Mouse (Mus musculus): ENCODE data around the gene Mlst8. TPM values are rescaled to one million over a fixed set of nuclear protein-coding genes. Genes with fewer than 3 reads are reported as not detected.

Gene Mlst8
- total RNA-seq, 2 experiments from 2014 or later: 34.5 to 37.1 TPM

DNA sequence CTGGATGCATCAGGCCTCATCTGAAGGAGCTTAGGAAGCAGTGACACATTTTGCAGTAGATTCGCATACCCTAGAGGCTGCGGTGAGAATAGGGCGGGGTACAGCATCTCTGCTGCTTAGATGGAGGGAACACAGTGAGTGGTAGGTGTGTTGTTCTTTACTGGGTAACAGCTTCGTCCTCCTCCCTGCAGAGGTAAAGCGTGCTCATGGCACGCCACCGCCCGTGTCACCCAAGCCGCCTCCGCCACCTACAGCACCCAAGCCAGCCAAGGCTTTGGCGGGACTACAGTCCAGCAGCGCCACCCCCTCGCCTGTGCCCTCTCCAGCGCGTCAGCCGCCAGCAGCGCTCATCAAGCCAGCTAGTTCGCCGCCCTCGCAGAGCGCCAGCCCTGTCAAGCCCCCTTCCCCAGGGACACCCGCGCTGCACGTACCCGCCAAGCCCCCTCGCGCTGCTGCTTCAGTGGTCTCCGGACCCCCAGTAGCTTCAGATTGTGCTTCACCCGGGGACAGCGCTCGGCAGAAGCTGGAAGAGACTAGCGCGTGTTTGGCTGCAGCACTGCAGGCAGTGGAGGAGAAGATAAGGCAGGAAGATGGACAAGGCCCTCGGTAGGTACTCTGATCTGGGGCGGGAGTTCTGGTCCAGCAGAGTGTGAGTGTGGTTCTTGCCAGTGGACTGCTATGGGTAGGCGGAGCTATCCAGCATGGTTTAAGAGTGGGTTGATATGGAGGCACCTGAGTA, 27.6 kb upstream of the Mlst8 start:
- Histone ChIP-seq H3K4me3 (peak overlapping the region; percentile 14; the same call in 1 of the 2 replicates), H3K27ac (peak overlapping the region; percentile 88)
- DNase-seq (ENCODE audit: extremely low spot score in 1 of 2, low spot score in 2 of 2): peak; percentile 65 to 80
- TF ChIP-seq CTCF (IDR thresholded peaks at IDR 0.05): peak; percentile 28
- intact Hi-C loops (cut with DNase I): no loop called here

DNA sequence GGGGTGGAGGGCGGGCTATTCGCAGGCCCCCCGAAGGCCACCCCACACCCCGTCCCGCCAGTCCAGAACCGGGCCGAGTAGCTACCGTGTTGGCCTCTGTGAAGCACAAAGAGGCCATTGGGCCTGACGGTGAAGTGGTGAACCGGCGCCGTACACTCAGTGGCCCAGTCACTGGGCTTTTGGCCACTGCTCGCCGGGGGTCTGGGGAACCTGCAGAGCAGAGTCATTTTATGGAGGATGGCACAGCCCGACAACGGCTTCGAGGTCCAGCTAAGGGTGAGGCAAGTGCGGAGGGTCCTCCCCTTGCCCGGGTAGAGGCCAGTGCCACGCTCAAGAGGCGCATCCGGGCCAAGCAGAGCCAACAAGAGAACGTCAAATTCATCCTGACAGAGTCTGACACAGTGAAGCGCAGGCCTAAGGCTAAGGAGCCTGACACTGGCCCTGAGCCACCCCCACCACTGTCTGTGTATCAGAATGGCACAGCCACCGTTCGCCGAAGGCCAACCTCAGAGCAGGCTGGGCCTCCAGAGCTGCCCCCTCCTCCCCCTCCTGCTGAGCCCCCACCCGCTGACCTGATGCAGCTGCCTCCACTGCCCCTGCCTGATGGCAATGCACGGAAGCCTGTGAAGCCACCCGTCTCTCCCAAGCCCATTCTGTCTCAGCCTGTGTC, 26.5 kb upstream of the Mlst8 start:
- Histone ChIP-seq H3K27ac (peak overlapping the region; percentile 88), H3K4me3 (no peak overlapping the region)
- DNase-seq (ENCODE audit: extremely low spot score in 1 of 2, low spot score in 2 of 2): no peak
- no peak for TF ChIP-seq CTCF (IDR thresholded peaks at IDR 0.05)
- intact Hi-C loops (cut with DNase I): no loop called here

DNA sequence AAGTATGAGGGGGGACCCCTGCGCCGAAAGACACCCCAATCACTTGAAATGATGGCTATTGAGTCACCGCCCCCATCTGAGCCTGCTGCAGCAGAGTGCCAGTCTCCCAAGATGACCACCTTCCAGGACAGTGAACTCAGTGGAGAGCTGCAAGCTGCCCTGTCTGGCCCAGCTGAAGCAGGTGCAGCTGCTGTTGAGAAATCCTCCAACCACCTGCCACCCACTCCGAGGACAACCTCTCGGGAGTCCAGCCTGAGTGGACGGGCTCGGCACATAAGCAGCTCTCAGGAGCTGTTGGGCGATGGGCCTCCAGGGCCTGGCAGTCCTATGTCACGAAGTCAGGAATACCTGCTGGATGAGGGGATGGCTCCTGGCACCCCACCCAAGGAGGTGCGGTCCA, 25.2 kb upstream of the Mlst8 start:
- no peak for TF ChIP-seq CTCF (IDR thresholded peaks at IDR 0.05)
- intact Hi-C loops (cut with DNase I): no loop called here
- DNase-seq (ENCODE audit: extremely low spot score in 1 of 2, low spot score in 2 of 2): no peak
- Histone ChIP-seq H3K27ac (peak overlapping the region; percentile 88; the same call in 1 of the 2 replicates), H3K4me3 (no peak overlapping the region)

DNA sequence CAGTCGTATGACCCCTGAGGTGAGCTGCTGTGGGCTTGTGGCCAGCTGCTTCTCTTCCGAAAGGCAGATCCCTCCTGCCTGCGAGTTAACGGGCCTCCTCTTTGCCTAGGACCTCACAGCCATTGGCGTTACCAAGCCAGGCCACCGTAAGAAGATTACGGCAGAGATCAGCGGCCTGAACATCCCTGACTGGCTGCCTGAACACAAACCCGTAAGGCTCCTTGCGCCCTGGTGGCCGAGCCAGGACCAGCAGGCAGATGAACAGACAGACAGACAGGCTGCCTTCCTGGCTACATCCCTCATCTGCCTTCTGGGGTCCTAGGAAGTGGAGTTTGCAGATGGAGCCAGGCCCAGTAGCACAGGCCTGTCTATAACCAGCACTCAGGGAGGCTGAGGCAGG, 23.3 kb upstream of the Mlst8 start:
- Histone ChIP-seq H3K27ac (no peak overlapping the region), H3K4me3 (no peak overlapping the region)
- no peak for DNase-seq (ENCODE audit: extremely low spot score in 1 of 2, low spot score in 2 of 2)
- TF ChIP-seq CTCF (IDR thresholded peaks at IDR 0.05): peak; percentile 8; the same call in 1 of the 2 replicates
- intact Hi-C loops (cut with DNase I): no loop called here

DNA sequence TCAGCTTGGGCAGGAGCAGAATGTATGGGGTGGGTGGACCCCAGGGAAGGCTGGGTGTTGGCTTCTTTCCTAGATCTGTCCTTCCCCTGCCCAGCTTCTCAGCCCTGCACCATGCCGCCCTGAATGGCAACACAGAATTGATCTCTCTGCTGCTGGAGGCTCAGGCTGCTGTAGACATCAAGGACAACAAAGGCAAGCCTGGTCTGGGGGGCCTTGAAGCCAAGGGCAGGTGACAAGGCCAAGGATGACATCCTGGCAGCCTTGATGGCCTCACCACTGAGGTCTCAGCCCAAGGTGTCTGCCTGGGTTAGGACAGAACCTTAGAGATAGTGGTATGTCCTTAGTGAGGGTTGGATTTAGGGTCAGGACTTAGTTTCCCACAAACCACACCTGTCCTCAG, 17.1 kb upstream of the Mlst8 start:
- no peak overlapping the region for H3K4me3 ChIP-seq
- DNase-seq (ENCODE audit: extremely low spot score in 1 of 2, low spot score in 2 of 2): no peak
- peak overlapping the region; percentile 70 for H3K27ac ChIP-seq
- TF ChIP-seq CTCF (IDR thresholded peaks at IDR 0.05): no peak
- intact Hi-C loops (cut with DNase I): no loop called here

DNA sequence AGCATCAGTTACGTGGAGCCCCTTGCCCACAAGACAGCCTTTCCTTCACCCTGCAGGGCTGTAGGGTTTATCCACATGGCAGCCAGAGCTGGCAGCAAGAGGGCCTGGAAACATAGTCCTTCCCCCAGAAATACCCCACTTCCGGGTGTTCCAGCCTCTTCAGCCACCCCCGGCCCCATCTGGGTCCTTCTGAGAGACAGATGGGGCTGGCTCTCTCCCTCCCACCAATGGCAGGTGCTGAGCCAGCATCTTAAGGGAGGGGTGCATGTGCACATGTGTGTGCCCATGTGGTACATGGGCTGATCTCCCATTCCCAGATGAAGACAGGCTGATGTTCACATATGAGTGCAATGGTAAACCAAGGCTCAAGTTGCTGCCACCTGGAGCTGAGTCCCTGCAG, 16.6 kb upstream of the Mlst8 start:
- Histone ChIP-seq H3K27ac (peak overlapping the region; percentile 70), H3K4me3 (no peak overlapping the region)
- intact Hi-C loops (cut with DNase I): no loop called here
- TF ChIP-seq CTCF (IDR thresholded peaks at IDR 0.05): no peak
- peak in 1 of 2 experiments; percentile 78 for DNase-seq (ENCODE audit: extremely low spot score in 1 of 2, low spot score in 2 of 2)

DNA sequence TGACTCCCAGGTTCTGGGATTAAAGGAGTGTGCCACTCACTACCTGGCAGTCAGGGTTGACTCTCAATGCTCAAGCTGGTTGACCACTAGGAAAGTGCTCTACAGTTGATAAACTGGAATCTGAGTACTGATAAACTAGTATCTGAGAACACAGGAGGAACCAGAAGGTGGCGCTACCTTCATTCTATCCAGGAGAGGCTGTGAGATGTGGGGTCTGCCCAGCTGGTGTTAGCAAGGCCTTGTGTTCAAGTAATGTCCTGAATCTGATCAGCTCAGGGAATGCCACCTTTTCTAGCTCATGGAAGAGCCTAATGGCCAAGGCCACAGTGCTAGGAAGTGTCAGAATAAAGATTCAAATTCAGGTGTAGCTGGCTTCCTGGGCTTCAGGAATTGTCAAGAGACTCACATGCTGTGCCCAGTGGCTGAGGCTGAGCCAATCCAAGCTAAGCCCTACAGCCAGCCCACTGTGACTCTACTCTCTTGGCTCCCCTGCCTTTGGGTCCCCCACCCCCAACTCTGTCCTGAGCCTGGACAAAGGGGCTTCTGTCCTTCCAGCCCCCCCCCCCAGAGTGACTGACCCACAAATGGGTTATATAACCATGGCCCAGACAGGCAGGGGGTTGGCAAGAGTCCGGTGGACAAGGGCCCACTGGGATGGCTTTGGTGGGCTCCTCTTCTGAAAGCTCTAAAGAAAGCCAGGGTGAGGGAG, 15.9 kb upstream of the Mlst8 start:
- peak; percentile 67 for TF ChIP-seq CTCF (IDR thresholded peaks at IDR 0.05)
- peak overlapping the region; percentile 70 for H3K27ac ChIP-seq
- H3K4me3 ChIP-seq: no peak overlapping the region
- intact Hi-C loops (cut with DNase I): no loop called here
- DNase-seq (ENCODE audit: extremely low spot score in 1 of 2, low spot score in 2 of 2): no peak

DNA sequence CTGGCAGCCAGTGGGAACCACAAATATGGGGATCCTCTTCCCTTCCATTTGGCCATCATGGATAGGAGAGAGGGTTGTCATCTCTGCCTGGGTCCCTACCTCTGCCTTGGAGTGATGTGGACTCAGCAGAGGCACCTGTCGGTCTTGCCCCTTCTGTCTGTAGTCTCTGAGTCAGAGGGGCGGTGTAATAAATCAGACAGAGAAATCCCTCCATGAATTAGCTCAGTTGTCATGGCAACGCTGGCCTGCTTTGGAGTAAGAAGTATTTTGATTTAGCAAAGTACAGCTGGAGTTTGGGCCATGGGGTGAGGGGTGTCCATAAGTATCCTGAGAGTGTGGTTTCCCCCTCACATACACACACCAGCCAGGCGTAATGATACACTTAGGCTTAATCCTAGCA, 11.5 kb upstream of the Mlst8 start:
- intact Hi-C loops (cut with DNase I): no loop called here
- H3K4me3 ChIP-seq: peak overlapping the region; percentile 76
- DNase-seq (ENCODE audit: extremely low spot score in 1 of 2, low spot score in 2 of 2): no peak
- no peak for TF ChIP-seq CTCF (IDR thresholded peaks at IDR 0.05)
- H3K27ac ChIP-seq: peak overlapping the region; percentile 94

DNA sequence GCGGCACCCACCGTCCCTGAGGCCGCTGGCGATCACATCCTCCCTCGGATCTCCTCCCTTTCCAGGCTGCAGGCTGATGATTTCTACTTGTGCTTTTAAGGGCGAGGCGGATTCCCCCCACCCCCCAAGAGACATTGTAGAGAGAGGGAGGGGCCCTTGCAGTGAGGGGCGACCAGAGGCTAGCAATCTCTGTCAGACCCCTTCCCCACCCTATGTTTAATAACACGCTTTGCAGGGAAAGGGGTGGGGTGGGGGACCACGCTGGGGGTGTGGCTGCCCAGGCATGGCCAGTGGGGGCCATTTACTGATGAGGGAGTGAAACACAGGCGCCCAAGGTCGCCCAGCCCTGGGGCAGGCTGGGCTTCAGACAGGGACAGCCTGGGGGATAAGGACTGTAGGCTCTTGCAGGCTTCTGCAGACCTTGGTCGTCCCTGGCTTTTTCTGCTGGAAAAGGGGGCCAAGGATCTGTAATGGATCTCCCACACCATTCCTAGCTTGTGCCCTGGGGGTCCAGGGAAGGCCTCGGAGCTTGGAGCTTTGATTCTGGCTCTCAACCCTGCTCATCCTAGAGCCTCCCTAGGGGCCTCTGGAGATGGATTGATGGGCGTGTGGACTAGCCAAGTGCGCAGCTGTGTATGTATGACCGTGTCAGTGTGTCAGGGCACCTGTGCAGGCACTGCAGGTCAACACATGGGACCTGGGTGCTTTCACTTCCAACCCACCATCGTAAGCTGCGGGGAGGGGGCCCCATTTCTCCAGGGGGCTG, 10.6 kb upstream of the Mlst8 start:
- intact Hi-C loops (cut with DNase I): no loop called here
- H3K4me3 ChIP-seq: peak overlapping the region; percentile 76
- DNase-seq (ENCODE audit: extremely low spot score in 1 of 2, low spot score in 2 of 2): peak in 1 of 2 experiments; percentile 12
- H3K27ac ChIP-seq: peak overlapping the region; percentile 94
- no peak for TF ChIP-seq CTCF (IDR thresholded peaks at IDR 0.05)

DNA sequence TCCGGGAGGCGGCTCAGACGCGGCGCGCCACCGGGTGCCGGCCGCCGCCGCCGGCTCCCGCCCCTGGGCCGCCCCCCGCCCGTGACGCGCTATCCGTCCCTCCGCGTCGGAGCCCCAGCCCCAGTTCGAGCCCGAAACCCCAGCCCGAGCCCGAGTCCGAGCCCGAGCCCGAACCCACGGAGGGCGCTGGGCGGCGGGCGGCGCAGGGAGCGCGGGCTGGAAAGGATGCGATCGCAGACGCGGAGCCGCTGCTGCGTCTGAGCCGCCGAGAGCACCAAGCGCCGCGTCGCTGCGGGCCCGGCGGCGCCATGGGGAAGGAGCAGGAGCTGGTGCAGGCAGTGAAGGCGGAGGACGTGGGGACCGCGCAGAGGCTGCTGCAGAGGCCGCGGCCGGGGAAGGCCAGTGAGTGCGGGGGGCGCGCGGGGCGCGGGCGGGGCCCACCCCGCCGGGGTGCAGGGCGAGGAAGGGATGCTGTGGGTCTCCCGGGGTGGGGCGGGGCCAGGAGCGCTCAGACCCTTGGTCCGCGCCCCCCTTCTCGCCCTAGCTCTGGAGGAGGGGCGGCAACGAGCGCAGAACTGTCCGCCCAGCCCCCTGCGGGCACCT, 9.9 kb upstream of the Mlst8 start:
- intact Hi-C loops (cut with DNase I): no loop called here
- no peak for TF ChIP-seq CTCF (IDR thresholded peaks at IDR 0.05)
- Histone ChIP-seq H3K27ac (peak overlapping the region; percentile 94), H3K4me3 (peak overlapping the region; percentile 76)
- peak in 1 of 2 experiments; percentile 57 for DNase-seq (ENCODE audit: extremely low spot score in 1 of 2, low spot score in 2 of 2)

DNA sequence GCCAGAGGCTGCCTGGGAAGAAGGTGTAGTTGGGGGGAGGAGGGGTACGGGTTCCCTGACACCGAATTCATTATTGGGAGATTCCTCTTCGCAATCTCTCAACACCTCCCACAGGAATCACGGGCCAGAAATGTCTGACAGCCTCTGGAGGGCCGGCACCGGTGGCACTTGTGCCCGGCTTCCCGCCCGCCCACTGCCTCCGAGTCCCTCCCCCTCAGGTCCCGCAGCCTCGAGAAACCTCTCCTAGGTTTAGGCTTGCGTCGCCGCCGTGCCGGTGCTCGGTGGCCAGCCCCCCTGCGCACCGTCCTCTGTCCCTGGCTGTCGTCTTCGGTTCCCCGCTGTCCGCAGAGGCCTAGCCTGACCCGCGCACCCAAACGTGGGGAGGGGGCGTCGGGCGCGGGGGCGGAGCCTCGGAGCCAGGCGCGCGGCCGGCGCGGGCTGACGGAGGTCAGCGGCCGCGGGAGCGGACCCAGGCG, 9.3 kb upstream of the Mlst8 start, which contains the start of gene Caskin1:
Gene Caskin1, plus strand, starts transcription at position 416 of the 476 bp plus-strand sequence.
- intact Hi-C loops (cut with DNase I): no loop called here
- Histone ChIP-seq H3K27ac (peak within 1 kb of the TSS; percentile 94), H3K4me3 (peak within 1 kb of the TSS; percentile 76)
- TF ChIP-seq CTCF (IDR thresholded peaks at IDR 0.05): no peak
- DNase-seq (ENCODE audit: extremely low spot score in 1 of 2, low spot score in 2 of 2): no peak
